Mouse (Mus musculus): Measurements from ENCODE around the gene Gm7682. TPM values are rescaled to one million over a fixed set of nuclear protein-coding genes. Genes with fewer than 3 reads are reported as not detected.
"Not testable (repeated sequence)": the region's sequence is repeated elsewhere in the genome, so short reads cannot be mapped to it uniquely, and the experiment has no call there.

The Gm7682 gene
- not detected in 2 replicates for polyA plus RNA-seq (2015; fragmentation: Nextera tagmentation; extraction: Ambion mirVana)

DNA sequence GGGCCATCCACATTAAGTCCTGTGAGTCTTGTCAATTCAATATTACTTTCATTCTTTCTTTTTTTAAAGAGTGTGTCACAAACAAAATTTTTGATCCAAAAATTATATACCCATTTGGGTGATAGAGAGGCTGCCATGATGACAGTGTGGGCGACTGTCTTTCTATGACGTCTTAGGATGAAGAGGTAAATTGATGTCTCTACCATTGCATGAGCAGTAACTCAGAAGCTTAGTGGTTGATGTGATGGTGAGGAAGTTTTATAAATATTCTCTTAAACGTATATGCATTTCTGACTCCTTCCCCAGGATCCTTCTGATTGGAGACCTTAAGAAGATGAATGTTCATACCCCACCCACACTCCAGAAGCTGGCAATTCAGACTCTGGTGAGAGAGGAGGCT, at the start of gene Gm7682:
TSS of gene Gm7682 (plus strand) at position 301 of the 400 bp plus-strand sequence.
- ATAC-seq (ENCODE audit: low read depth); H3K4me1 ChIP-seq (replicated peaks): not testable (repeated sequence)

More for the DNA sequence above, at the start of gene Gm7682:
- H3K9me3 ChIP-seq (replicated peaks); H3K4me3 ChIP-seq (replicated peaks); H3K4me2 ChIP-seq; H3K27me3 ChIP-seq; DNase-seq; H3K27ac ChIP-seq; H3K36me3 ChIP-seq; H3K9ac ChIP-seq: not testable (repeated sequence)
- no CpG with 5 or more reads among the region's 3 CpGs for WGBS (ENCODE audit: insufficient replicate concordance)

Other genes starting within 250 kb of the Gm7682 start
- gene Gm3106, start 227.8 kb upstream of the Gm7682 start, polyA plus RNA-seq (2015; fragmentation: Nextera tagmentation; extraction: Ambion mirVana): not detected in 2 replicates
- not detected in 2 replicates for gene A430089I19Rik, start 139.0 kb upstream of the Gm7682 start, polyA plus RNA-seq (2015; fragmentation: Nextera tagmentation; extraction: Ambion mirVana)
- gene Gm6502, start 131.3 kb upstream of the Gm7682 start, polyA plus RNA-seq (2015; fragmentation: Nextera tagmentation; extraction: Ambion mirVana): not detected in 2 replicates
- gene AA792892, start 106.0 kb upstream of the Gm7682 start, polyA plus RNA-seq (2015; fragmentation: Nextera tagmentation; extraction: Ambion mirVana): not detected in 2 replicates
- gene Gm3139, start 80.5 kb downstream of the Gm7682 start, polyA plus RNA-seq (2015; fragmentation: Nextera tagmentation; extraction: Ambion mirVana): not detected in 2 replicates
- gene Gm3147, start 170.6 kb downstream of the Gm7682 start, polyA plus RNA-seq (2015; fragmentation: Nextera tagmentation; extraction: Ambion mirVana): not detected in 2 replicates
- gene Gm6509, start 178.2 kb downstream of the Gm7682 start, polyA plus RNA-seq (2015; fragmentation: Nextera tagmentation; extraction: Ambion mirVana): not detected in 2 replicates
- gene Gm6205, start 202.6 kb downstream of the Gm7682 start, polyA plus RNA-seq (2015; fragmentation: Nextera tagmentation; extraction: Ambion mirVana): not detected in 2 replicates

All from liver, embryonic 13.5 days (tissue).